Mouse (Mus musculus) testis, postnatal 14 days (tissue): ENCODE measurements around the gene Lzts2.

ENCODE experiments used
- DNase-seq: peaks from one replicate; pipeline ENCODE4 v3.0.0; 2021; ENCODE audit warnings: low spot score

The Lzts2 gene

DNA sequence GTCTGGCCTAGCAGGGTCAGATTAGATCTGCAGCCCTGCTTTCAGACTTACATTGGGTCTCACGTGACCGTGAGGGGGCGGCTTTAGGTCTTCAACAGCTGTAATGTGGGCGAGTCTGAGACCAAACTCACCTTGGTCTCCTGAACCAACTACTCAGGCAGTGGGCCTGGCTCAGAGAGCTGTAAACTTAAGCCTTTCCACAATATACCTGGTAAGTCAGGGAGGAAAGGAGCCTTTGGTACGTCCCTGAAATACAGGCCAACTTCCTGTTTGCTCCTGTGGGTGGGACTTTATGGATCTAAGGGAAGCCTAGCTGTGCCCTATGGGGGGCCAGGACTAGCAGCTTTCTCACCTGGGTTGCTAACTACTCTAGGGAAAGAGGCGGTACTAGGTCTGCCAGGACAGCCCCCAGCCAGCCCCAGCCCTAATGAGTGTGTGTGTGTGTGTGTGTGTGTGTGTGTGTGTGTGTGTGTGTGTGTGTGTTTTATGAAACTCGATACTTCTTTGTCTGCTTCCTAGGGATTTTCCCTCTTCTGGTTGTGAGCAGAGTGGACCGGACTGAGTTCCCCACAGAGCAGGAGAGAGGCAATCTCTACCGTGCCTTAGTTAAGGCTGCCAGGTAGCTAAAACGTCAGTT, at the start of gene Lzts2:
Lzts2 (plus strand) TSS at position 80 of the 637 bp plus-strand sequence.
- no peak for DNase-seq

DNA sequence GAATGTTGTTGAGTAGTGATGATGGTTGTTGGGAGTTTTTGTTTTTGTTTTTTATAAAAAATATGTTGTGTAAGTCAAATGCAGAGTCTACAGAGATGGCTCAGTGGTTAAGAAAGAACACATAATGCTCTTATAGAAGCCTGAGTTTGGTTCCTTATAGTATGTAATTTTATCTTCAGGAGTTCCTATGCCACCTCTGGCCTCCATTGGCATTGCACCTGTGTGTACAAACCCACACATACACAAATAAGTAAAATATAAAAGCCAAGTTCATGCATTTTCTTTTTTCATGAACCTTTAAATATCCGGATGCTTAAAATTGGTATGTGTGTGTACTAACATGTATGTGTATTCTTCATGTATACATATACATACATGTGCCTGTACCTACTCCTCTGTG, 48.2 kb upstream of the Lzts2 start:
- DNase-seq = no peak

DNA sequence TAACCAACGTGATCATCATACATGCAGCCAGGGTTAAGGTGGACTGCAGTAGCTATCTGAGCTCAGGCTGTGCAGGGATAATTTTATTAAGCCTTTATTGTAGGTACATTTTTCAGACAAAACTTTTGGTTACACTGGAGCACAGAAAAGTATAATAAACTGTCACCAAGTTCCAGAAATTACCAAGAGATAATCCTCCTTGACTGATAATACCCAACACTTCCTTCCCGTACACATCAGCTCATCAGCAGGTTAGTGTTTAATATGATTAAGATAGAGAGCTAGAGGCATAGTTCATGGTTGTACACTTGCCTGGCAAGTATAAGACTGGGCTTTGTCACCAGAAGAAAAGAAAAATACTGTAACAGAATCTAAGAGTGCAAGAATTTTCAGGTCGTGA, 45.9 kb upstream of the Lzts2 start:
- DNase-seq = no peak

DNA sequence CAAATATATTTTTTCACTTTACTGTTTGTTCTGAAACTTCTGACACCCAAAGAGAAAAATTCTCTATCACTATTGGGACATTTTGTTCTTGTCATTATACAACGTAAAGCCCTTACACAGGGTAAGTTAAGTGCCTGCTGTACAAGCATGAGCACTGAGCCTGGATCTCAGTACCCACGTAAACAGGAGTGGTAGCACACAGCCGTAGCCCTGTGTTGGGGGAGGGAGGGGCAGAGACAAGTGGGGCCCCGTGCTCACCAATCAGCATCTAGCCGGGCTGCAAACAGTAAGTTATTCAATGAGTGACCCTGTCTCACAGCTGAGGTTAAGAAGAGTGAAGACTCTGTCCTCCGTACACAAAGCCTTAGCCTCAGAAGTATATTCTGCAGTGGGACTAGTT, 37.6 kb upstream of the Lzts2 start:
- DNase-seq = no peak

DNA sequence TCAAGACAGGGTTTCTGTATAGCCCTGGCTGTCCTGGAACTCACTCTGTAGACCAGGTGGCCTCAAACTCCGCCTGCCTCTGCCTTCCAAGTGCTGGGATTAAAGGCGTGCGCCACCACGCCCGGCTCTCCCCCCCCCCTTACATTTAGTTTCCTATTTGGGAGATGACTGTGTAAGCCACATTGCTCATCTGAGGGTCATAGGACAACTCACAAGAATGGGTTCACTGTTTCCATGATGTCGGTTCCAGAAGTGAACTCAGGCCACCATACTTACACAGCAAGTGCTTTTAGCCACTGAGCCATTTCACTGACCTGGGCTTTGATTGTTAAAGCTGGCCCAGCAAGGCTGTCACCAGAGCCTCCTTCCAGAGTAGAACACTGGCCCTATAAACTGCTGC, 37.1 kb upstream of the Lzts2 start:
- DNase-seq = no peak

DNA sequence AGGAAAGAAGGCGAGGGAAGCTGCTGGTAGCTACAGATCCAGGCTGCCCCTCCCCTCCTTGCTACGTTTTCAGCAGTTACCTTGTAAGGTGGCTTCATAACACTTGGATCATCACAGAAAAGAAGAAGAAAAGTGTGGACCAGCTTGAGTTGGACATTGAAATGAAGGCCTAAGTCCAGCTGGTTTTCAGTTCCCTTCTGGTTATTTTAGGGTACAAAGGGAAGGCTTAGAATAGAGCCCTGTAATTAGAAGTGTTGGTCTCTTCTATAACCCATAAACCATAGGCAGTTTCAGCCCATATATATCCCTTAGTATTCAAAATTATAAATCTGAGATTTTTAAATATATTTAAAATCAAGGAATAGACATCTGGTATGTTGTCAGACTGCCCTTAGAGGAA, 33.4 kb upstream of the Lzts2 start:
- no peak for DNase-seq

DNA sequence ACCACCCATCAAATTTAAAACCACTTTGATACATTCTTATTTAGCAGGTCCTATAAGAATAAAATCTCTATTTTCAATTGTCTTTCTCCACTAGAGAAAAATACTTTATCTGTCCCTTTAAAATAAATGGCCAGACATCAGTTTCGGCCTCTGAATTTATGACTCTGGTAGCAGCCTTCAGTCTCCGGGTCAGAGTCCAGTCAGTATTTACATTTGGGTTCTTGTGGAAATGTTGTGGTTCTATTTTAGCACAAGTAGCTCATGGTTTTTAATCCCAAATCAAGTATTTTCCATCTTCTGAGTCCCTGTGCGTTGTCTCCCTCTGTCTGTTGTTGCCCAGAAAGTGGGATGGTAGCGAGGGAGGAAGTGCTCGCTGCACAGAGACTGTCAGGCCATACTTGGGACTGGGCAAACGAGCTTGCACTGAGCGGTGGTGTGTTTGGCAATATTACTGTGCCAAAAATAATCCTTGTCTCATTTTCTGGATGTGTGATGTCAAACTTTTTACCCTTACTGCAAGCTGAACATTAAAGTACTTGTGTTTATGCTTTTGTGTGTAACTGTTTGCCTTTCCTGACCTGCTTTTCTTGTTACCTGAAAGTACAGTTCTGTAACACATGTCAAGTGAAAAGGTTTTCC, 31.6 kb upstream of the Lzts2 start:
- DNase-seq = no peak

DNA sequence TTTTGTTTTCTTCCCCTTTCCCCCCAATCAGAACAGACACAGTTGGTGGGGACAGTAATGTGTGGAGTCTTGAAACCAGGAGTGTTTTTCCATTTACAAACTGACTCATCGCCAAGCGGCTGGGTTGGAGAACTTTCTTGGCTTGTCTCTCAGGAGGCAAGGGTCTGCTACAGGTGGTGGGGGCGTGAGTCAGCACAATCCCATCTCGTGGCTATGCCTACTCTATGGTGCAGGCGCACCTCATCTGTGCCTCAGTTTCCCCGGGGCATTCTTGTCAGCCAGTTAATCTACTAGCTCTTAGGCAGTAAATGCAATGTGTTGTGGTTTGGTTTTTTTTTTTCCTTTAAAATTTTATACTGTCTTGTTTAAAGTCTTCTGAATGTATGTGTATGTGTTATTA, 30.8 kb upstream of the Lzts2 start:
- no peak for DNase-seq

DNA sequence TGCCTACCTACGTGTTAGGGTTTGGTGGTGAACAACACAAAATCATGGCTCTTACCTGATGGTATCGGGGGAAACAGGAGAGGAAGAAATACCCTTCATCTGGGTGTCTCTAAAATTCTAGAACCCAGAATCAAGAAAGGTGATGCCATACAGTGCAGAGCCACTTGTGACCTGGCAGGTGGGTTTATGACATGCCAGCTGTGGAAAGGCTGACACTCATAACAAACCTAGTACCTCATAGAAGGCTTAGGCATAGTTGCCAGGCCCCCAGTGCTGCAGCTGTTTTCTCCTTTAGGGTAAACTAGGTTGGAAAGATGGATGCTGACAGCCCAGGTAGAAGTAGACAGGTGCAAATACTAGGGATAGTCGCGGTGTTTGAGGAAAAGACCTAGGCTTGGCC, 29.8 kb upstream of the Lzts2 start:
- no peak for DNase-seq

DNA sequence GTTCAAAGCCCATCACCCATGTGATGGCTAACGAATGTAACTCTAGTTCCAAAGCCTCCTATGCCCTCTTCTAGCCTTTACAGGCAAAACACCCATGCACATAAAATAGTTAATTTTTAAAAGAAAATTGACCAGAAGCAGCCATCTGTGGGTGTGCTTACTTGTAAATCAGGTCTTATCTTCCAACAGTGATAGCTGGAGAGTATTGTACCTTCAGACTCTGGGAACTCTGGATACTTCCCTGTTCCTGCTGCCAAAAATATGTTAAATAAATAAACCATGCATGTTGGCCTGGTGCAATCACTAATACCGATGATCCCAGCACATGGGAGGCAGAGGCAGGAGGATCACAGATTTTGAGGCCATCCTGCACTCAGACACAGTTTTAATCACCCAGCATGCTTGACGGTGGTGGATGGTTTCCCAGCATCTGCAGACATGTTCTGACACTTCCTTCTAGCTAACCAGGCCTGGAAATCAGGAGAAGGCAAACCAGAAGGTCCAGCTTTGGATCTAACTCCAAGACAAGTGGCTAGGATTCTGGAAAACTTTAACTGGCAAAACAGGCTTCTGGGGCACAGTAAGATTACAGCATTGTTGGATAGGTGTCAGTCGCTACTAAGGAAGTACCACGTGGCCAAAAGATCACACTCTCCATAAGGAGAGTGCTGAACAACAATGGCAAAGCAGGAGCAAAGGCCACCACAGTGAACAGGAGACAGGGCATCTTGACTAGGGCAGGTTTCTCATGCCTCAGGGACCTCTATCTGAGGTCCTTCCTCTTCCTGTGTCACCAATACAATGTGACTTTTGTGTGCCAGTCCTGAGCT, 28.8 kb upstream of the Lzts2 start:
- no peak for DNase-seq

DNA sequence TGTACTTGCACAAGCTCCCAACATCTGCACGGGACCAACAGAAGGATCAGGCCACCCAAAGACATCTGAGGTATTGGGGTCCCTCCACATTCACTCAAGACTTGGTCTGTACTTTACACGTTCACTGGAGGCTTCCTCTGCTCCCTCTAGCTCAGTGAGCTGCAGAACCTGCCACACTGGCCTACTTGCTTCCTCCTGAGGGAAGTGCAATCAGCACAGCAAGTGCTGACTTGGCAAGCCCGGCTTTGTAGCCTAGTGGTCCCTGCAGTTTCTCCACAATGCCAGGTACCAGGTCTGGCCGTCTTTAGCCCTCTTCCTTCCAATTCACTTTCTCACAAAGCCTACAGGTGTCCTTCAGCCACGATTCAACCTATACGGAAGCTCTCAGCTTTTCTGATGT, 27.2 kb upstream of the Lzts2 start:
- no peak for DNase-seq

DNA sequence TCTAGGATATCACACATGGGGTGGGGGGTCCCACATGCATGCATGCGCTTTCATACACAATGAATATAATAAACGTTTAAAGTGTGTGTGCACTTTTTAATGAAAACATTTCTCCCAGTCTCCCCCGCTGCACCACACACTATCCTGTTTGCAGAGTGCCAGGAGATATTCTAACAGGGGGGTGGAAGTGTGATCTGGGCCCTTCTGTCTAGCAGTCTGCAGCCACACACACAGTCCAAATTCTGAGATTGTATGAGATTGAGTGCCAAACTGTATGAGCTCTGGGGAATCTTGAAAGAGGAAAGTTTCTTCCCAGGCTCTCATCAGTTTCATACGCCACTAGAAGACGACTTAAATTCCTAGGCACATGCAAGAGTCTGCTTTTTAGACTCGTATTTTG, 26.4 kb upstream of the Lzts2 start:
- no peak for DNase-seq

DNA sequence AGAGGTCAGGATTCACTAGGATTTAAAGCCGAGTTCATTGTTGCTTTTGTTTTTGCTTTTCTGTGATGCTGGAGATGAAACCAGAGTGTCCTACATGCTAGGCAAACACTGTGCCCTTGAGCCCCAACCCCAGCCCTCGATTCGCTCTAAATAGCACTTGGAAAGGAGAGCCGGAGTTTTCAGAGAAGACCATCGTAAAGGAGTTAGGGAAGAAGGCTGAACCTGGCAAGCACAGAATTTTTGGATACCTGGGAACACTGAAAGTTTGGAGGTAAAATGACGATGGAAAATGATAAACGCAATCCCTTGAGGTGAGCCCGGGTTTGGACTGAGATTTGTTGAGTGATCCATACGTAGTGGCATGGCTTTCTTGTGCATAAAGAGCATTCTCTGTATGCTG, 25.9 kb upstream of the Lzts2 start:
- DNase-seq = no peak

DNA sequence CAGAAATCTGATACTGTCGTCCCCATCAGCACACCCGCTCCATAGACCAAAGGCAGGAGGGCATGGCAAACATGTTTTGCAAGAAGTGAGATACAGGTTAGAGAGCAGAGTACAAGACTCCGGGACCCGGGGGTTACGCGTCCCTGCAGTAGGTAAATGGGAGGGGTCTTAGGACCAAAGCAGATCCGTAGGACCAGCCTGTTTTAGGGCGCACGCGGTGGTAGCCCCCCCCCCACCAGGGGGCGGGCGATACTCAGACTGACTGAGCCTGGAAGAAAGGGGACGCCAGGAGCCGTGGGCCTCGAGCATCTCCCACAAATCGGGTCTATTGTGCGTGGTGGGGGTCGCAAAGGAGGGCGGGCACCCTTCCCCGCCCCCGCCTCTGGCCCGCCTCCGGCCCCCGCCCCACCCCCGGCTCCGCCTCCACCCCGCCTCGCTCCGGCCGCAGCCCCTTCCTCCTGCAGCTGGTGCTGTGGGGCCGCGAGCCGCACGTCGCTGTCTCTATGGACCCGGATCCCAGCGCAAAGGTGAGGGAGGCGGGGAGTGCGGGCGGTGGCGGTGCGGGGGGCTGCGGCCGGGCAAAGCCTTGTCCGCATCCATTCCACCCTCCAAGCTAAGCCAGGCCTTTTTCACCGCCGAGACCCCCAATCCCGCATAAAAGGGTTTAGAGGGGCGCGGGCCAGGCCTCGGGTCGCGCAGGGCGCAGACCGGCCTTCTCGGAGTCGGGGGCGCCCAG, 25.2 kb upstream of the Lzts2 start, which contains the start of gene Sema4g:
Sema4g (plus strand) TSS at position 271 of the 736 bp plus-strand sequence.
- peak; percentile 29 for DNase-seq

DNA sequence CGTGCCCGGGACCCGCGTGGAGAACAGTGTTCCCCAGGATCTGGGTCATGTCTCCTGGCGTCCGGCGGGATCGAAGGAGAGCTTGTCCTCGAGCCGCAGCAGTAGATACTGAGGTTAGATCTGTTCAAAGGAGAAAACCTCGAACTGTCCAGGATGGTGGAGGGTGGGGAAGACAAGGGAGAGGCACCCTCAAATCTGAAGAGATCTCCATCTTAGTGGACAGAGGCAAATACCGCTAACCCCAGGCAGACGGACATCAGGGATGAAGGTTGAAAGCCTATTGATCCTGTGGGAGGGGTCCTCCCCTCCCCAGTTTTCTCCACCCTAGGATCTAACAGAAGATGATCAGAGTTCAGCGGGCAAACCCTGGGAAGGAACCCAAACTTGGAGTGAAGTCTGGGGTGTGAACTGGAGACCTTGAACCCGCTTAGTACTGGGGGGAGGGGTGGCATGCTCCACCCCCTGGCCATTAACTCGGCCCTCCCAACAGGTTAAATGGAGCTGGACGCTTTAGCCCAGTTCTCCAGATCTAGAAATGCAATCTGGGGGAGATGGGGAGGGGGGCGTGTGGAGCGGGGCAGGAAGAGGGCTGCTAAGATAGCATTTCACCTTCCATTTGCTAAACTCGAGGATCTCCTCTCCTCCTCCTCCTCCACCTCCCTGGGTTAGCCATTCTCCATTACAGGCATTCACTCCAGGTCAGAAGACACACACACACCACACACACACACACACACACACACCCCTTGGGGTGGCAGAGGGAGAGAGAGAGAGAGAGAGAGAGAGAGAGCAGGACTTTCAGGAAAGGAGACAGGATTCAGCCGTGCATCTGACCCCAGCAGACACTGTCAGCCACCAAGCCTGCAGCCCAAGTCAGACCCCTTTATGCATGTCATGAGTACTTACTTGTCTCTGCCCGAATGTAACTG, 24.4 kb upstream of the Lzts2 start:
- DNase-seq = peak; percentile 13

DNA sequence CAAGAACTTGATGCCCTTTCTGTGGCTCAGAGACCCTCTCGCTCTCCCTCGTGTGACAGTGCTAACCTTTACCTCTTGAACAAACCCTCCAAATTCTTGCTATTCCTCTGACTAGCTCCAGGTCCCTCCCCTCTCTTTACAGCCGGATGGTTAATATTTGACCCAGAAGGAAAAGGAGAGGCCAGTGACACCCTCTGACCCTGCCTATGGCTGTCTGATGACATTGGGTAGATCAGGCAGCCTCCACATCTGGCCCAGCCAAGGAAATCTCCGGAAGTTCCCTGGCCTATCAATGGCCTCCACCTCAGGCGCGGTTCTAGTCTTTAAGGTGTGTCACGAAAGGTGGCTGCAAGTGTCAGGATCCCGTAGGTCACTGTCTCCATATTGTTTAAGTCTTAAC, 23.2 kb upstream of the Lzts2 start:
- no peak for DNase-seq

DNA sequence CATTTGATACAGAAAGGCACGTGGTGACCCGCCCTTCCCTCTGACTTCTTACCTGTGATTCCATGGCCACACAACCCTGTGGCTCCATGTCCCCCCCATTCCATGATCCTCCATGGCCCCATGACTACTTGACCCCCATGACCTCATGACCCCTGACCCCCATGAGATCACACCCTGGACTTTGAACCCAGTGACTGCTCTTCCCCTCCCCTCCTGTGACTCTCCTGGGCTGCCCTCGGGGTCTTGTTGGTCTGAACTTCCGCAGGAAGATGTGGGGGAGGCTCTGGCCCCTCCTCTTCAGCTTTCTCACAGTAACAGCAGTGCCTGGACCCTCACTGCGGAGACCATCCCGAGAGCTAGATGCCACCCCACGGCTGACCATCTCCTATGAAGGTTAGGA, 22.0 kb upstream of the Lzts2 start:
- DNase-seq = no peak

DNA sequence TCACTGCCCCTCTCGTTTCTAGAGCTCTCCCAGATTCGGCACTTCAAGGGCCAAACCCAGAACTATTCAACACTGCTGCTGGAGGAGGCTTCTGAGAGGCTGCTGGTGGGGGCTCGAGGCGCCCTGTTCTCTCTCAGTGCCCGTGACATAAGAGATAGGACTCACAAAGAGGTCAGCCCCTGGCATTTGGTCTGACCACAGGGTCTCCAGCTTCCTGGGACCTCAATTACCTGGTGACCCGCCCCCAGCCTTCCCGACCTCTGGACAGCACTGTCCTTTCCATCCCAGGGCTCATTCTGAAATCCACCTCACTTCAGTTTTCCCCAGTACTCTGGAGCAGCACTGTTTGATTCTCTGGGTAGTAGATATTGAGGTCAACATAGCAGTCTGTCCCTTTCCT, 21.5 kb upstream of the Lzts2 start:
- DNase-seq = no peak

DNA sequence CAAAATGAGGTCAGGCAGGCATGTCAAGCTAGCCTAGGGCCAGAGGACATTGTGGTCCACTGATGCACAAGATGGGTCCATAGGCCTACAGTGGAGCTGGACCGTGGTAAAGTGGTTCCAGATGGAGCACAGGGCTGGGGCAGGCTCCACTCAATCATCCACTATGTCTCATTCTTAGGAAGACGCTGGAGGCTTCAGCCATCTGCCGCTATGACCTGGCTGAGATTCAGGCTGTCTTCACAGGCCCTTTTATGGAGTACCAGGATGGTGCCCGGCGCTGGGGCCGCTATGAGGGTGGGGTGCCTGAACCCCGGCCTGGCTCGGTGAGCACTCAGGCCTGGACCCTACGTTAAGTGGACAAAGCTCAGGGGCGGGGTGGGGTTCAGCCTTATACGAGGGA, 16.4 kb upstream of the Lzts2 start:
- no peak for DNase-seq

DNA sequence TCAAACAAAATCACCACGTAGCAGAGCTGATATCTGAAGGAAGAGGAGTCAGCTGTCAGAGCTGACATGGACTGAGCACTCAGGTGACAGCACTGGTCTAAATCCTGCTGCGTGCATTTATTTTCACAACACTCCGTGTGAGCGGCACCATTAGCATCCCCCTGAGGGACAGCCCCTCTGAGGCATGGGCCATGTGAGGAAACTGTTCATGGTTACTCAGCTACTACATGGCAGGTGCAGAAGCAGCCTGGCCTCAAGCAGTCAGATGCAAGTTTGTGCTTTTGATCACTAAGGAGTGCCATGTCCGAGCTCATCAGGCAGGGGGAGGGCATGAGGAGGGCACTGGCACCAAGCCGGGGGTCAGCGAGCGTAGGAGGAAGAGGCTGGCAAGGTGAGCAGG, 14.6 kb upstream of the Lzts2 start:
- no peak for DNase-seq

DNA sequence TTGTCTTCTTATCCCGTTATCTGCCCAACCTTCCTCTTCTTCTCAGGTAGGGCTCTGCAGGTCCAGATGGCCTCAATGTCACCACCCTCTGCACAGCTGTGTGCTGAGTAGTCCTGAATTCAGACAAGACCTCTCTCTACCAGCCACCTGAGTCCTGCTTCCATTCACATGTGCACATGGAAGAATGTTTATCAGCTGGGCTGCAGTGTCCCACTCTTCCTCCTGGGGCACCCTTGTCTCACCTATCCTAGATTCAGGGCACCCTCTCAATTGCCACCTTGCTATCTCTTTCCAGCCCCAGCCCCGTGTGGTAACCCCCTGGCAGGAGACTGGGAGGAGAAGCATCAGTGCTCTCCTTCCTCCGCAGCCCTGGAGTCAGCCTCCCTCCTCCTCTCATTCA, 11.9 kb upstream of the Lzts2 start:
- no peak for DNase-seq
